Mouse (Mus musculus): Measurements from ENCODE around the gene Shcbp1.

Gene Shcbp1

GRCm38 (mm10) chr8:4779254-4780055 lies at the start of gene Shcbp1:
Shcbp1 (minus strand) TSS chr8:4779567.
- DNase-seq (ENCODE audit: low read depth, low spot score), result peak; percentile 96

GRCm38 (mm10) chr8:4808831-4809230 lies 29.5 kb upstream of the Shcbp1 start:
- peak; percentile 67 for DNase-seq (ENCODE audit: low read depth, low spot score)

- DNase-seq (ENCODE audit: low read depth, low spot score), result peak; percentile 83
Measured at GRCm38 (mm10) chr8:4800524-4801122, 21.3 kb upstream of the Shcbp1 start.

- no peak for DNase-seq (ENCODE audit: low read depth, low spot score)
Measured at GRCm38 (mm10) chr8:4778266-4778665, 1.1 kb downstream of the Shcbp1 start.

GRCm38 (mm10) chr8:4764751-4765150 lies 14.6 kb downstream of the Shcbp1 start:
- DNase-seq (ENCODE audit: low read depth, low spot score), result no peak

- no peak for DNase-seq (ENCODE audit: low read depth, low spot score)
Measured at GRCm38 (mm10) chr8:4753048-4753447, 26.3 kb downstream of the Shcbp1 start.

GRCm38 (mm10) chr8:4730942-4731341 lies 48.4 kb downstream of the Shcbp1 start:
- peak; percentile 16 for DNase-seq (ENCODE audit: low read depth, low spot score)

GRCm38 (mm10) chr8:4715546-4715945 lies 63.8 kb downstream of the Shcbp1 start:
- DNase-seq (ENCODE audit: low read depth, low spot score), result no peak

- DNase-seq (ENCODE audit: low read depth, low spot score), result peak; percentile 87
Measured at GRCm38 (mm10) chr8:4708346-4708745, 71.0 kb downstream of the Shcbp1 start.

GRCm38 (mm10) chr8:4707916-4708315 lies 71.5 kb downstream of the Shcbp1 start:
- peak; percentile 72 for DNase-seq (ENCODE audit: low read depth, low spot score)

- no peak for DNase-seq (ENCODE audit: low read depth, low spot score)
Measured at GRCm38 (mm10) chr8:4691634-4692033, 87.7 kb downstream of the Shcbp1 start.

Measured in R1 (cell line).